Mouse (Mus musculus) G1E (cell line): ENCODE results near the gene Smchd1.

Experiments used
- CTCF ChIP-seq: IDR thresholded peaks from 2 replicates; pipeline ENCODE4 v1.5.1; 2012; ENCODE audit warnings: low read depth, low read length, inconsistent platforms, mixed read lengths
- GATA1 ChIP-seq: IDR thresholded peaks from 2 replicates; pipeline ENCODE4 v1.6.1; 2012; ENCODE audit warnings: borderline replicate concordance, low read length, inconsistent platforms, mixed read lengths
- GATA2 ChIP-seq: IDR thresholded peaks from 2 replicates; pipeline ENCODE4 v1.6.1; 2012; ENCODE audit warnings: low read depth, low read length, inconsistent platforms, borderline replicate concordance
- POLR2AphosphoS5 ChIP-seq: IDR thresholded peaks from 2 replicates; pipeline ENCODE4 v1.6.1; 2012; ENCODE audit warnings: low read depth, low read length, inconsistent platforms; ENCODE audit not compliant: insufficient replicate concordance
- TAL1 ChIP-seq: conservative IDR thresholded peaks from 2 replicates; pipeline ENCODE4 v1.6.1; 2012; ENCODE audit warnings: low read depth, low read length, inconsistent platforms, mixed read lengths

- TF ChIP-seq CTCF: no peak
- TF ChIP-seq POLR2AphosphoS5: no peak
- no peak for TF ChIP-seq GATA1
- TF ChIP-seq TAL1: no peak
- no peak for TF ChIP-seq GATA2
Measured at GRCm38 (mm10) chr17:71491332-71491686, 16.2 kb upstream of the Smchd1 start.
